Mouse (Mus musculus) left cerebral cortex, adult 11 months (tissue): ENCODE measurements around the gene Maml3.

ENCODE experiments used
- DNase-seq: peaks from one replicate; pipeline ENCODE4 v3.0.0; 2022; ENCODE audit warnings: low spot score

The Maml3 gene

GRCm38 (mm10) chr3:51869980-51870379 lies 234.9 kb downstream of the Maml3 start:
- DNase-seq = peak; percentile 47

GRCm38 (mm10) chr3:51868857-51869256 lies 236.0 kb downstream of the Maml3 start:
- DNase-seq = no peak

GRCm38 (mm10) chr3:51866446-51866845 lies 238.4 kb downstream of the Maml3 start:
- DNase-seq = no peak

- DNase-seq = no peak
Observed at GRCm38 (mm10) chr3:51861631-51862030, 243.2 kb downstream of the Maml3 start.

GRCm38 (mm10) chr3:51860458-51860857 lies 244.4 kb downstream of the Maml3 start:
- DNase-seq = no peak

GRCm38 (mm10) chr3:51859208-51859607 lies 245.7 kb downstream of the Maml3 start:
- DNase-seq = no peak

GRCm38 (mm10) chr3:51854152-51854551 lies 250.7 kb downstream of the Maml3 start:
- no peak for DNase-seq

- DNase-seq = no peak
Observed at GRCm38 (mm10) chr3:51853610-51854009, 251.3 kb downstream of the Maml3 start.

- DNase-seq = no peak
Observed at GRCm38 (mm10) chr3:51852692-51853091, 252.2 kb downstream of the Maml3 start.

GRCm38 (mm10) chr3:51851596-51851995 lies 253.3 kb downstream of the Maml3 start:
- DNase-seq = no peak

GRCm38 (mm10) chr3:51849462-51849861 lies 255.4 kb downstream of the Maml3 start:
- DNase-seq = no peak

GRCm38 (mm10) chr3:51847262-51847661 lies 257.6 kb downstream of the Maml3 start:
- DNase-seq = no peak

GRCm38 (mm10) chr3:51844255-51844654 lies 260.6 kb downstream of the Maml3 start:
- DNase-seq = no peak

GRCm38 (mm10) chr3:51842140-51842539 lies 262.7 kb downstream of the Maml3 start:
- DNase-seq = no peak

GRCm38 (mm10) chr3:51841598-51841997 lies 263.3 kb downstream of the Maml3 start:
- no peak for DNase-seq

- DNase-seq = no peak
Observed at GRCm38 (mm10) chr3:51841177-51841576, 263.7 kb downstream of the Maml3 start.

GRCm38 (mm10) chr3:51840095-51840805 lies 264.6 kb downstream of the Maml3 start:
- DNase-seq = no peak

GRCm38 (mm10) chr3:51839353-51839715 lies 265.5 kb downstream of the Maml3 start:
- DNase-seq = no peak

GRCm38 (mm10) chr3:51838696-51839352 lies 266.1 kb downstream of the Maml3 start:
- DNase-seq = no peak

- DNase-seq = no peak
Observed at GRCm38 (mm10) chr3:51832985-51833384, 271.9 kb downstream of the Maml3 start.

GRCm38 (mm10) chr3:51830821-51831429 lies 274.0 kb downstream of the Maml3 start:
- DNase-seq = no peak

GRCm38 (mm10) chr3:51825530-51825929 lies 279.3 kb downstream of the Maml3 start:
- no peak for DNase-seq

GRCm38 (mm10) chr3:51824506-51824905 lies 280.4 kb downstream of the Maml3 start:
- DNase-seq = no peak
